Mouse (Mus musculus): ENCODE results near the gene Alk. TPM values are rescaled to one million over a fixed set of nuclear protein-coding genes. Genes with fewer than 3 reads are reported as not detected.
"Not testable (repeated sequence)": the region's sequence is repeated elsewhere in the genome, so short reads cannot be mapped to it uniquely, and the experiment has no call there.

Alk gene
- polyA plus RNA-seq, 1 experiment = 2.2 TPM

DNA sequence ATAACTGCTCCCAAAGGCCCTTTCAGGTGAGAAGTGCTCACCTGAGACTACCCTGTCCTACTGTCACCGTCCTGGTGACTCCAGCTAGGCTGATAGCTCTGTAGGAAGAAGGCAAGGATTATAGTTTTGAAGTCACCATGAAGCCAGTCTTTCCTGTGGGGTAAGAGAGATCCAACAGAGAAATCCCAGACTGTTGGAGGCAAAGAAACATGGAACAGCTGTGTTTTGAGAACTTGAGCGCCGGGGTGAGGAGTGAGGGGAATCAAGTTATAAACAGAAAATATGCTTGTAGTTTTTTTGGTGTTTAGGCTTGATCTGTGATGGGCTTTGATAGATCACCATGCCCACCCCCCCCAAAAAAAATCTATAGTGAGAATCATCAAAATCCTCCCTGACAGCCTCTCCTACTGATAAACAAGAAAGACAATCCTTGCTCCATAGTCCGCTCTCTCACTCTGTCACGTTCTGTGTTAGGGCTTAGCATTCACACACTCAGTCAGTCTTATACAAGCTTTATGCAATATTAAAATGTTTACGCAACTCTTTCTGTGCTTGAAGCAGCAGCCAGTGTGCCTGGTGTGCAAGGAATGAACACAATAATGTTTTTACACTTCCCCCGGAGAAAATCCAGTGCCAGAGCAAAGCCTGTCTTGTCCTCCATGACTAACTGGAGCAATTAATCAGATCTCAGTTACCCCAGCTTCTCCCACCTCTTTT, 95.6 kb downstream of the Alk start:
- Histone ChIP-seq H3K4me3 (ENCODE audit: insufficient read depth, low read length) (no peak overlapping the region), H3K4me1 (ENCODE audit: control insufficient read depth, insufficient read depth, low read length) (no peaks in the 10 kb centered on the region), H3K27ac (ENCODE audit: insufficient read depth, low read length) (no peak overlapping the region)
- TF ChIP-seq POLR2A (IDR thresholded peaks at IDR 0.05; ENCODE audit: extremely low read depth, insufficient read depth, low read length) (no peak), CTCF (IDR thresholded peaks at IDR 0.05; ENCODE audit: extremely low read depth, insufficient read depth, low read length) (no peak)

- no peak overlapping the region for H3K27ac ChIP-seq (ENCODE audit: insufficient read depth, low read length)
- TF ChIP-seq CTCF (IDR thresholded peaks at IDR 0.05; ENCODE audit: extremely low read depth, insufficient read depth, low read length) = no peak
These were observed 99.2 kb downstream of the Alk start for GRCm38 (mm10) chr17:72505213-72505612.

GRCm38 (mm10) chr17:72504581-72504980, 99.8 kb downstream of the Alk start:
- H3K27ac ChIP-seq (ENCODE audit: insufficient read depth, low read length) = no peak overlapping the region

More at GRCm38 (mm10) chr17:72505213-72505612, 99.2 kb downstream of the Alk start:
- Histone ChIP-seq H3K4me1 (ENCODE audit: control insufficient read depth, insufficient read depth, low read length) (no peaks in the 10 kb centered on the region), H3K4me3 (ENCODE audit: insufficient read depth, low read length) (no peak overlapping the region)

GRCm38 (mm10) chr17:72495395-72495794, 109.0 kb downstream of the Alk start:
- no peak for TF ChIP-seq CTCF (IDR thresholded peaks at IDR 0.05; ENCODE audit: extremely low read depth, insufficient read depth, low read length)
- Histone ChIP-seq H3K27ac (ENCODE audit: insufficient read depth, low read length) (no peak overlapping the region), H3K4me1 (ENCODE audit: control insufficient read depth, insufficient read depth, low read length) (no peaks in the 10 kb centered on the region), H3K4me3 (ENCODE audit: insufficient read depth, low read length) (no peak overlapping the region)

More at GRCm38 (mm10) chr17:72504581-72504980, 99.8 kb downstream of the Alk start:
- H3K4me1 ChIP-seq (ENCODE audit: control insufficient read depth, insufficient read depth, low read length) = no peaks in the 10 kb centered on the region
- TF ChIP-seq CTCF (IDR thresholded peaks at IDR 0.05; ENCODE audit: extremely low read depth, insufficient read depth, low read length) (no peak), POLR2A (IDR thresholded peaks at IDR 0.05; ENCODE audit: extremely low read depth, insufficient read depth, low read length) (no peak)
- H3K4me3 ChIP-seq (ENCODE audit: insufficient read depth, low read length) = no peak overlapping the region

DNA sequence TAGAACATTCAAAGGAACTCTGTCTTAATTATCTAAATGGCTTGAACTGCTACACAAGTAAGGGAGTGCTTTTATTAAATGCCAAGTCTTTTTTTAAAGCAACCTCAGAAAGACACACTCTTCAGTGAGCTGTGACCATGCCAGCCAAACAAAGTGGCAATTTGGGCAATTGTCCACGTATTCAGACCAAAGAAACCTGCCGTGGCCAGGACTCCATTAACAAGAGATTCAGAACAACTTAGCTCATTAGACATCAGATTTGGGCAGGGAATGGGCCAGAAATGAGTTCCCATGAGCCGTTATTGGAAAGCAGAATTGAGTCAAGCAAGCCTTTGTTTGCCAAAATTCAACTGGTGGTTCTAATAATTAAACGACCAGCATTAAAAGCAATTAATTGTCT, 118.8 kb downstream of the Alk start:
- Histone ChIP-seq H3K4me1 (ENCODE audit: control insufficient read depth, insufficient read depth, low read length) (no peaks in the 10 kb centered on the region), H3K4me3 (ENCODE audit: insufficient read depth, low read length) (no peak overlapping the region), H3K27ac (ENCODE audit: insufficient read depth, low read length) (no peak overlapping the region)
- no peak for TF ChIP-seq POLR2A (IDR thresholded peaks at IDR 0.05; ENCODE audit: extremely low read depth, insufficient read depth, low read length)
- no peak for TF ChIP-seq CTCF (IDR thresholded peaks at IDR 0.05; ENCODE audit: extremely low read depth, insufficient read depth, low read length)

- H3K27ac ChIP-seq (ENCODE audit: insufficient read depth, low read length); H3K4me3 ChIP-seq (ENCODE audit: insufficient read depth, low read length); H3K4me1 ChIP-seq (ENCODE audit: control insufficient read depth, insufficient read depth, low read length): not testable (repeated sequence)
These were observed 125.2 kb downstream of the Alk start for GRCm38 (mm10) chr17:72479260-72479659.

DNA sequence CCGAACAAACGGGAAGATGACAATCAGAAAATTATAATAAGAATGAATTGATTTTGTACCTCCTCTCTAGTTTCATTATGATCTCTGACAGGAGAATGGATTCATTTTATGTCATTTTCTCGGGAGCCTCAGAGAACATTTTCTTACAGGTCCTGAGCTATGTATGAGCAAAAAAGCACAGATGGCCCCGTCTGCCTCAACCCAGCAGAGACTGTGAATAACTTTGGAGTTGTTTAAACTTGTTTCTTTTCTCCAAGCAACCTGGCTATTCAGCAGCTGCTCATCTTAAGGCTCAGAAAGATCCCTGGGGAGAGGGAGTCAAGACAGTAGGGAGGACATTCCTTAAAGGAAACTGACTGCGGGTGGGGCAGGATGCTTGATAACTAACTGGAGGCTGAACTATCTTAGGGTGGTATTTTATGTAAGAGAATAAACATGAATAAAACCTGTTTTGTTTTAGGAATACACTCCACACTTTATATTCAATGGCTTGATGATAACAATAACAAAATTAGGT, 126.5 kb downstream of the Alk start:
- H3K4me3 ChIP-seq (ENCODE audit: insufficient read depth, low read length) = no peak overlapping the region
- no peak overlapping the region for H3K27ac ChIP-seq (ENCODE audit: insufficient read depth, low read length)
- TF ChIP-seq POLR2A (IDR thresholded peaks at IDR 0.05; ENCODE audit: extremely low read depth, insufficient read depth, low read length) = no peak
- no peak for TF ChIP-seq CTCF (IDR thresholded peaks at IDR 0.05; ENCODE audit: extremely low read depth, insufficient read depth, low read length)
- H3K4me1 ChIP-seq (ENCODE audit: control insufficient read depth, insufficient read depth, low read length) = no peaks in the 10 kb centered on the region

DNA sequence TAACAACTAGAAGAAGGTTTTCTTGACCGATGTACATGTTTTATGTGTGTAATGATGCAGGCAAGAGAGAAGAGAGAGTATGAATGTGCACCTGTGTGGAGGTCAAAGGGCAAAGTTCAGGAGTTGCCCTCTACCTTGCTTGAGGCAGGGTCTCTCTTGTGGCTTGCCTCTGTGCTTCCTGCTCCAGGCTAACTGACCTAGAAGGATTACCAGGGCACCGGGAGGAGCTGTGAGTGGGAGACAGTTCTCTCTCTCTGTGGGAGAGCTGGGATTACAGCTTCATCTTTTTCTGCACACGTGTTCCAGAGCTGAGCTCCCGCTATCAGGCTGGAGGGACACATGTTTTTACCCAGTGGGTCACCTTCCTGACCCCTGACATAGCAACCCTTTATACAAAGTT, 127.5 kb downstream of the Alk start:
- no peak for TF ChIP-seq CTCF (IDR thresholded peaks at IDR 0.05; ENCODE audit: extremely low read depth, insufficient read depth, low read length)
- TF ChIP-seq POLR2A (IDR thresholded peaks at IDR 0.05; ENCODE audit: extremely low read depth, insufficient read depth, low read length) = no peak
- Histone ChIP-seq H3K27ac (ENCODE audit: insufficient read depth, low read length) (no peak overlapping the region), H3K4me1 (ENCODE audit: control insufficient read depth, insufficient read depth, low read length) (no peaks in the 10 kb centered on the region), H3K4me3 (ENCODE audit: insufficient read depth, low read length) (no peak overlapping the region)

GRCm38 (mm10) chr17:72474166-72474565, 130.3 kb downstream of the Alk start:
- no peak overlapping the region for H3K27ac ChIP-seq (ENCODE audit: insufficient read depth, low read length)
- TF ChIP-seq POLR2A (IDR thresholded peaks at IDR 0.05; ENCODE audit: extremely low read depth, insufficient read depth, low read length) (no peak), CTCF (IDR thresholded peaks at IDR 0.05; ENCODE audit: extremely low read depth, insufficient read depth, low read length) (no peak)
- no peaks in the 10 kb centered on the region for H3K4me1 ChIP-seq (ENCODE audit: control insufficient read depth, insufficient read depth, low read length)
- H3K4me3 ChIP-seq (ENCODE audit: insufficient read depth, low read length) = no peak overlapping the region

DNA sequence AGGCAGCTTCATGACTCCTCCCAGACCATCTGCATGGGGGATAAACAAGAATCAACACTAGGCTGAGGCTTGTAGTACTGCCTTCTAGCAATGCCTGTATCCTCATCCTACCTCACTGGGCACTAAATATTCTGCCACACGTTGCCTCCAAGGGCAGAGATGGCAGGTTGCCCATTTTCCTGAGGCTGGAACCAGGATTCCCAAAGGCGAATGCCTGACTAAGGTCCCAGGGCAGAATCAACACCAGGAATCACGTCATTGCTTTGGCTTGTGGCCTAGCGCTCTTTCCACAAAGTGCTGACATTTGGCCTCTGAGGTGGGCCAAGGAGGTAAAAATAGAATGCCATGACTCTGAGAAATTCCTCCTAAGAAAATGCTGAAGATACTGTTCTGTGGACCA, 155.9 kb downstream of the Alk start:
- H3K27ac ChIP-seq (ENCODE audit: insufficient read depth, low read length) = no peak overlapping the region
- no peak for TF ChIP-seq POLR2A (IDR thresholded peaks at IDR 0.05; ENCODE audit: extremely low read depth, insufficient read depth, low read length)
- no peak for TF ChIP-seq CTCF (IDR thresholded peaks at IDR 0.05; ENCODE audit: extremely low read depth, insufficient read depth, low read length)
- no peaks in the 10 kb centered on the region for H3K4me1 ChIP-seq (ENCODE audit: control insufficient read depth, insufficient read depth, low read length)
- no peak overlapping the region for H3K4me3 ChIP-seq (ENCODE audit: insufficient read depth, low read length)
